Mouse (Mus musculus) cerebellum, postnatal 25 days (tissue): ENCODE data around the gene Vamp2.

ENCODE experiments used
- DNase-seq, 2 experiments: peaks; one replicate each; pipeline ENCODE4 v3.0.0; 2021; ENCODE audit warnings: mixed read lengths in 2 of 2

Gene Vamp2

DNA sequence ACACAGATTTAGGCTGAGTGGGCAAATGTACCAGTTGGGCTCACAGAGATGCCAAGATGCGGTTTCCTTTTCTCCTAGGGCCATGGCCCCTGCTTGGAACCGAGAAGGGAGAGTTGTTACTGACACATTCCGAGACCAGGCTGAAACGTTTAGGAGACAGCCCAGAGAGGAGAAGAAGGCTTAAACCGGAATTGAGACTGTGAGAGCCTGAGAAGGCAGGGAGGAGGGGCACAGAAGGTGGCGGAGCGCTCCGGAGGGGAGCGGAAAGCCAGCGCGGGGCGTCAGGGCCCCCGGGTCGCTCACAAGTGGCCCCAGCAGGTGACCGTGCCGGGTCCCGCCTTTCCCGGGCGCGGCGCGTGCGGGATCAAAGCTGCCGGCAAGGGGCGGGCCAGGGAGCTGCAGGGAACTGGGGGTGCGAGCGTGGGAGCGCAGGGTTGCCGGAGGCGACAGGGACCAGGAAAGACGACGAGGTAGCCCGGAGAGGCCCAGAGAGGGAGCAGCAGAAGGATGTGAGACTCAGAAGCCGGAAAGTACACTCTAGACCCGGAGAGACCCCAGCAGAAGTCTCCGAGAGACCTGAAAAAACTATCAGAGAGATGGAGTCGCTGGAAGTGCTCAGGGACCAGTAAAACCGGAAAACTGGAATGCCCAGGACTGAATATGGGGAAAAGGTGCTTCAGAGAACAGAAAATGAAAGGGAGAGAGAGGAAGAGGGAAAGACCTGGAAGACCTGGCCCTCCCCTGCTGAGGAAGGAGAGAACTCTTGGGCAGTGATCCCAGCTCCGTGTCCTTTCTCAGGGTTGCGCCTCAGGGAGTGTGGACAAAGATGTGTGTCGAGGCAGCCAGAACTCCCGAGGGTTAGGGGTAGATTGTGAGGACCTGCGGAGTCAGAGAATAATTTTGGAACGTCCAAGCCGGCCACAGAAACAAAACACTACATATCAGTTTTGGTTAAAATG is 29.7 kb downstream of the Vamp2 start:
- DNase-seq: peak; percentile 82 to 83

DNA sequence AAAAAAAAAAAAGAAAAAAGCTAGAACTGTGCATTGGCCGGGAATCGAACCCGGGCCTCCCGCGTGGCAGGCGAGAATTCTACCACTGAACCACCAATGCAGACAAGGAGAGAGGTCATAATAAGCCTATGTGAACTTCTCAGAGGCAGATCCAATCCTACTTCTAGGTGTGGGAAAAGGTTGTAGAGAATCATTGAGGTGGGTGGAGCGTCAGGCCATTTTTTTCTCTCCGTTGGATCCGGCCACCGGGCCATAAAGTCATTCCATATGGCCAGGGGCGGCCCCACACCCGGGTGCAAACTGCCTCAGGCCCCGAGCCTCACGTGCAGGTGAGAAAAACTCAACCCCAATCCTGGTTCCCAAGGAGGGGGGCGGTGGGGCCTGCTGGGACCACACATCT is 30.5 kb downstream of the Vamp2 start:
- DNase-seq: peak; percentile 87 to 92

GRCm38 (mm10) chr11:69119446-69120155 is 31.3 kb downstream of the Vamp2 start:
- no peak for DNase-seq

DNA sequence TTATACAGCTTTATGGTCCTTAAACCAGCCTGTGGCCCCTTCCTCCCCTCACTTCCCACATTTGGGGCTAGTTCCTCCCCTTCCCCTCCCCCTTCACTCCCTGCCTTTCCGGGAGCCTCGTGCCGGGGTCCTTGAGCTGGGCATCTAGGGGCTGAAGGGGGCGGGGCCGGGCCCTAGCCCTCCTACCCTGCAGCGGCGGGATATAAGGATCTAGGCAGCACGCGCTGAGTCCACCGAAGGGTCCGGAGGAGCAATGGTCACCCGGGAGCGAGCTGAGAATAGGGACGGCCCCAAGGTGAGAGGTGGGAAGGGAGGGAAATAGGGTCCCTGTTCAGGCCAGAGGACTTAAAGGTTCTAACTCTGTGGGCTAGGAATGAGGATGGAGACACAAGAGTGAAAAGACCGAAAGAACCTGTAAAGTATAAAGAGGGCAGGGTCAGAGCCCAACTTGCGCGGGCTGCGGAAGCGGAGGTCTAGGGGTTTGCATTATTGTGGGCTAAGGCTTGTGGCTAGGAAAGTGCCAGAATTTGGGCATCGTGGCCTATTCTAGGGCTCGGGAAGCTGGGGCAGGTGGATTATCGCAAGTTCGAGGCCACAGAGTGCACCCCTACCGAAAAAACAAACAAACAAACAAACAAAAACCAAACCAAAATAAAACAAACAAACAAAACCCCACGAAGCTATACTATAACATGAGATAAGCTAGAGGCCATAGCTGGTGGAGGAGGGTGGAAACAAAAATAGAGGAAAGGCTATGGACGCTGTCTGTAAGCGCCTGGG is 32.1 kb downstream of the Vamp2 start, which contains the start of gene Hes7:
Gene Hes7 (plus strand): TSS at position 184 of the 780 bp plus-strand sequence.
- DNase-seq: peak; percentile 25 to 46

DNA sequence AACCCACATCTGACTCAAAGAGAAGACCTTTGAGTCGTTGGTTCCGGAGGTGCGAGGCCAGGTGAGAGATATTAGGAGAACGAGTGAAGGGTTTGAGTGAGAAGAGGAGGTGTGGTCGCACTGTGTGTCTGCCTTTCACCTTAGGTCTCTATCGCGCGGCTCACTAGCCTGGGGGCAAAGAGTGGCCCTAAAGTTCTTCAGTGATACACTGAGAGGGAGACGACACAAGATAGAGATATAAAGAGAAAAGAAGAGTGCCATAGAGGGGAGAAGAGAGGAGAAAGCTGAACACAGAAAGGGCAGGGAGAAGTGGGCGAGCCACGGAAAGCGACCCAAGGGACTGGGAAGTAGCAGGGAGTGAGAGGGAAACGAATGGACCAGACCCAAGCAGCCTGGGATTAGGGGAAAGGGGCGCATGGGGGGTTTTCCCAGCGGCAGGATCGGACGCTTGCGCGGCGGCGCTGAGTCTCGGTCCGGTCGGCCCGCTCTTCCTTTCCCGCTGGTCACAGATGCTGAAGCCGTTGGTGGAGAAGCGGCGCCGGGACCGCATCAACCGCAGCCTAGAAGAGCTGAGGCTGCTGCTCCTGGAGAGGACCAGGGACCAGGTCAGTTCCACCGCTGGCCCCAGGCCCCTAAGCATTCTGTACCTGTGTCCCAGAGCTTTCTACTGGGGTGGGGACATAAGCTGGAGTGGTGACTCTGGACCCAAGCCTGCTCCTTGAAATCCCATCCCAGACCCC is 32.9 kb downstream of the Vamp2 start:
- DNase-seq: peak; percentile 51 to 58

DNA sequence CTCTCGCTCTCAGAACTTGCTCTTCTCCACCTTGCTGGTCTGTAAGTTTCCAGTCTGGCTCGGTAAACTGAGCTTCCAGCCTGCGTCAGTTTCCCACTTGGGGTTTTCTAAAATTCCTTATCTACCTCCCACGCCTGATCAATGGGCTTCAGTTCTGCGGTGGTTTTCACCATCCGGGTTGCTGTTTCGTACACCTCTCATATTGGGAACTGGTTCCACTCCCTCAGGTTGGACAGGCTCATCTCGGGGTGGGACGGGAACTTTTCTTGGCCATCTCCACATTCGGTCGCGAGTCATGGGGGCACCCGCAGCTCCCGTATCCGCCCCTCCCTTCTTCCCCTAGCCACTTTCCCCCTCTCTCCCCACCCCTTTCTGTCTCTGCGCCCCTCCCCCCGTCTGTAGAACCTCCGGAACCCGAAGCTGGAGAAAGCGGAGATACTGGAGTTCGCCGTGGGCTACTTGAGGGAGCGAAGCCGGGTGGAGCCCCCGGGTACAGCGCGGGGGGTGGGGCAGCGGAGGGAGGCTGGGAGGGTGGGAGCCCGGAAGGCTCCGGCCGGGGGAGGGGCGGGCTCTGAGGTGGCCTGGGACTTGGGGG is 33.5 kb downstream of the Vamp2 start:
- peak in 1 of 2 experiments; percentile 70 for DNase-seq

- DNase-seq: peak; percentile 87 to 89
Observed at GRCm38 (mm10) chr11:69122336-69122951, 34.2 kb downstream of the Vamp2 start, which contains the start of gene 9130213A22Rik. TSS of gene 9130213A22Rik (minus strand) at chr11:69122589.

GRCm38 (mm10) chr11:69123056-69123692 is 34.9 kb downstream of the Vamp2 start:
- peak; percentile 91 to 93 for DNase-seq

- DNase-seq: peak; percentile 93
Observed at GRCm38 (mm10) chr11:69123693-69124497, 35.6 kb downstream of the Vamp2 start.

DNA sequence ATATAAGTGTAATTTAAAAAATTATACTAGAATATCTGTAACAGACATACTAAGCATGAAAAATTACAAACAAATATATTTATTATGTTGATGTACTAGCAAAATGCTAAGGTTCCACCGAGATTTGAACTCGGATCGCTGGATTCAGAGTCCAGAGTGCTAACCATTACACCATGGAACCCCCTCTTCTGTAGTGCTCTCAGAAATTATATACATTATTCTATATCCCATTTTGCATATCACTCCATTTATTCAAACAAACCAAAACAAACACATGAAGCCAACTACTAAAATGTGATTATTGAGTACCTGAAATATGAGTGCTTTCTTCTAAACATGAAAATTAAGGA is 36.2 kb downstream of the Vamp2 start:
- DNase-seq: peak; percentile 68 to 80

DNA sequence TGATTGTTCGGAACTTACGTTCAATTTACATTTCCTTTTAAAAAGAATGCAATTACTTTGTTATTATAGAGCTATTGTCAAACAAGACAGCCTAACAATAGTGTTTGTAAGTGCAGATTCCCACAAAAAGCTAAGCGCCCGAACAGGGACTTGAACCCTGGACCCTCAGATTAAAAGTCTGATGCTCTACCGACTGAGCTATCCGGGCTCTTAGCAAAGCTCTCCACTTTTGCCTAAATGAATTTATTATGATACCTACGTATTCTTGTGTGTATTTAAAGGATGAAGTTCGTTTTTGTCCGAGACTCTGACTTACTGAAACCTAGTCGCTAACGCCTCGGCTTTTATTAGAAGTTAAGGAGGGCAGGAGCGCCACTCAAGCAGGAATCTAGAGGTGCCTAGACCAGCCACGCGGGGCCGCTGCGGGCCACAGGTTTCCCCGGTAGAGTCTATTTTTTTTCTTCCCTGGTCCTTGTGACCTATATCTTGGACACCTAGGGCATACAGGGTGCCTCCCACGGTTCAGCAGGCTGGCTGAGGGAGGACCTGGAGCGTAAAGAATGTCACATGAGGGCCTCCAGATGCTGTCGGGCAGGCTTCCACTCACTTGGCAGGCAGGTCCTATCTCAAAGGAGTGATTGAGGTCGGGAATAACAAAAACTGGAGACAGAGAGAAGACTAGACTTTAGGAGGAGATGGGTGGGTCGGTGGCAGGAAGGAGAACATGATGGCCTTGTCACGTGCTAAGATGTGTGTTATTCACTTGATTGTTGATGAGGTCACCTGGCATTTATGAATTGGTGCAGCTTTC is 37.0 kb downstream of the Vamp2 start:
- DNase-seq: peak; percentile 88 to 89

DNA sequence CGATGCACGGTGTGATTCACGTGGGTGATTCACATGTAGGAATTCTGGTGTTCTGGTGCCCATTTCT is 37.4 kb downstream of the Vamp2 start, which contains the start of gene Aloxe3:
Gene Aloxe3 (plus strand): TSS at position 45 of the 67 bp plus-strand sequence.
- no peak for DNase-seq

- DNase-seq: peak; percentile 66 to 67
Observed at GRCm38 (mm10) chr11:69125919-69126705, 37.8 kb downstream of the Vamp2 start.

GRCm38 (mm10) chr11:69126706-69127095 is 38.4 kb downstream of the Vamp2 start:
- peak in 1 of 2 experiments; percentile 18 for DNase-seq

DNA sequence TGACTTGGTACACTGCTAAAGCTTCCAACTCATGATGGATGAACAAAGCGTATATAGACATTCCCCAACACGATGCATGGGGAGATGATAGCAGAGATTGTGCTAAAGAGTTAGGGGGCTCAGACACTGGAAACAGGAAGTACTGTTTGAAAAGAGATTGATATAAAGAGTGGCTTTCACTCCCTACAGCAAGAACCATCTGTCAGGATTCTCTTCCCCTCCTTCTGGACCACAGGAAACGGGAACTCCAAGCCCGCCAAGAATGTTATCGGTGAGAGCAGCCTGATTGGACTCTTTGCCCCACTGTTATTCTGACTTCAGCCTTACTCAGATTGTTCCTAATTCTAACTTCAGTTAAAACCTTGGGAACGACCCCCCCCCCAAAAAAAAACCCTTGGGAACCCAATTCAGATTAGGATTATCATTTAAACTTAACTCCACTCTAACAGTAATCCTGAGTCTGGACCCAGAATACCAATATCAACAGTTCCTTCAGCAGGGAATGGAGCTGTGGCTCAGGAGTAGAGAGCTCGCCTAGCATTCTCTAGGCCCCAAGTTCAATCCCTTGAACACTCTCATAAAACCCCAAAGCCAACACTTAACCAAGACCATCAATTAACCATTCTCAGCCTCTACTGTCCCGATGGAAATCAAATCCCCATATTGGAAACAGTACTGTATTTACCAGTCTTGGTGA is 40.3 kb downstream of the Vamp2 start:
- DNase-seq: no peak

DNA sequence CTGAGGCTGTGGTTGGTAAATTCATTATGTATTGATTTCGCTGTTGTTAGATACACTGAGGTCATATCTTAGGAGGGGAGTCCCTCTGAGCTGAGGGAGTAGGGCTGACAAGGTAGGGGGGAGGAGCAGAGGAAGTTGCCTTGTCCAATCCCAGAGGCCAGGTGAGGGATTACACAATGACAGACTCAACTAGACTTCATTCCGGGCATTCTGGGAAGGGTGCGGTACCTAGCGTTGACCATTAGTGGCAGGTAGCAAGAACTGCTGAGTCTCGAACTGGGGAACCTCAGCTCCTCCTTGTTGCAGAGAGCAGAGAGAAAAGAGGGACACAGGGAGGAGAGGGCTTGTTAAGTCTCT is 45.3 kb downstream of the Vamp2 start:
- DNase-seq: no peak

- DNase-seq: peak; percentile 72 to 75
Observed at GRCm38 (mm10) chr11:69133923-69134621, 45.8 kb downstream of the Vamp2 start.

- no peak for DNase-seq
Observed at GRCm38 (mm10) chr11:69134622-69134968, 46.3 kb downstream of the Vamp2 start.
